Mouse (Mus musculus) C2C12 (cell line): ENCODE data around the gene Mybbp1a.

Source experiments
- CEBPB ChIP-seq: IDR thresholded peaks from one replicate; pipeline ENCODE4 v1.6.1; 2011; ENCODE audit warnings: low read depth, mild to moderate bottlenecking, control low read depth, moderate library complexity
- CTCF ChIP-seq: IDR thresholded peaks from one replicate; pipeline ENCODE4 v1.5.1; 2011; ENCODE audit not compliant: control insufficient read depth, insufficient read depth, insufficient read length
- FOSL1 ChIP-seq: IDR thresholded peaks from one replicate; pipeline ENCODE4 v1.8.0; 2011; ENCODE audit warnings: mild to moderate bottlenecking, low read length; ENCODE audit not compliant: poor library complexity, insufficient read depth, severe bottlenecking
- MAX ChIP-seq: IDR thresholded peaks from one replicate; pipeline ENCODE4 v1.6.1; 2011; ENCODE audit warnings: mild to moderate bottlenecking, control low read depth
- MYOG ChIP-seq: IDR thresholded peaks from one replicate; pipeline ENCODE4 v1.6.1; 2011; ENCODE audit not compliant: control insufficient read depth, insufficient read length; ENCODE audit errors: extremely low read depth
- USF1 ChIP-seq: IDR thresholded peaks from one replicate; pipeline ENCODE4 v1.6.1; 2011; ENCODE audit warnings: low read depth, mild to moderate bottlenecking, control low read depth, moderate library complexity

GRCm38 (mm10) chr11:72393243-72393642 lies 47.9 kb upstream of the Mybbp1a start:
- TF ChIP-seq FOSL1 = no peak
- TF ChIP-seq CTCF = no peak
- TF ChIP-seq USF1 = no peak
- TF ChIP-seq CEBPB = no peak
- no peak for TF ChIP-seq MAX
- TF ChIP-seq MYOG = no peak
